Mouse (Mus musculus) bone marrow, adult 2 months (tissue): Measurements from ENCODE around the gene Arhgap15.

Experiments
- CTCF ChIP-seq: fragments of 200-500 bp; IDR thresholded peaks from 2 replicates; pipeline ENCODE4 v1.5.1; 2011; ENCODE audit warnings: low read length, control low read depth; ENCODE audit not compliant: control insufficient read depth, insufficient read depth
- POLR2A ChIP-seq: fragments of 200-500 bp; IDR thresholded peaks from 2 replicates; pipeline ENCODE4 v1.6.1; 2011; ENCODE audit warnings: low read depth, mild to moderate bottlenecking, control low read depth, low read length, borderline replicate concordance; ENCODE audit not compliant: control insufficient read depth

- TF ChIP-seq CTCF: no peak
- no peak for TF ChIP-seq POLR2A
Observed at GRCm38 (mm10) chr2:44222176-44222753, 473.6 kb downstream of the Arhgap15 start.
